Mouse (Mus musculus) testis, adult 2 months (tissue): ENCODE measurements at regions not wholly inside any gene's neighbourhood (a gene's known extent, or its start where the extent isn't known, plus 50 kb on each side); places are given as distances from the start of the nearest gene placed in this dataset.

Experiments
- CTCF ChIP-seq: fragments of 200-500 bp; IDR thresholded peaks from 2 replicates; pipeline ENCODE4 v1.5.1; 2012; ENCODE audit warnings: low read depth, mild to moderate bottlenecking, inconsistent platforms, low read length, moderate library complexity; ENCODE audit not compliant: control insufficient read depth, insufficient read depth, insufficient replicate concordance
- POLR2A ChIP-seq: fragments of 200-500 bp; IDR thresholded peaks from 2 replicates; pipeline ENCODE4 v1.6.1; 2012; ENCODE audit warnings: low read depth, mild to moderate bottlenecking, inconsistent platforms, low read length, moderate library complexity; ENCODE audit not compliant: control insufficient read depth

DNA sequence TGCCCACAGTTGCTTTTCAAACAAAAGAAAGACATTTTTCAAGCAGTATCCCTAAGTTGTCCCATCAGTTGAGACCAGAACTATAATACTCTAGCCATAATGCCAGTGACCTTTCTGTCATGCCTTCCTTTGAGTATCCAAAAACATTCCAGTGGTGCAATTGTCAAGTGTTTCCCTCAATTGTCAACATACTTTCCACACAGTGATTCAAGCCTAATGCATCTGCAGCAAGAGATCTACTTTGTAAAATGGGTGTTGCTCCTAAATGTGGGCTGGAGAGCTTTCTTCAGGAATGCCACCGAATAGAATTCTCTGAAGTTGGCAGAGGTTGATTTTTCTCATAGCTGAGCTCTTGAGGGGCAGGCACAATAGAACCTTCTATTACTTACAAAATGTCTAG lies 58.0 kb upstream of the Tspan8 start:
- no peak for TF ChIP-seq POLR2A
- TF ChIP-seq CTCF = no peak
